Mouse (Mus musculus) E14TG2a.4 (cell line): ENCODE results near the gene Hip1.

Source experiments
- CTCF ChIP-seq: conservative IDR thresholded peaks from 2 replicates; pipeline ENCODE4 v1.5.1; 2014; ENCODE audit warnings: low read length
- NANOG ChIP-seq: IDR thresholded peaks from 2 replicates; pipeline ENCODE4 v1.6.1; 2014; ENCODE audit warnings: borderline replicate concordance, low read length, mixed read lengths
- POU5F1 ChIP-seq: IDR thresholded peaks from 2 replicates; pipeline ENCODE4 v1.6.1; 2014; ENCODE audit warnings: low read length, borderline replicate concordance

- TF ChIP-seq CTCF (no peak), NANOG (no peak), POU5F1 (no peak)
Measured at GRCm38 (mm10) chr5:135547990-135548389, 3.1 kb upstream of the Hip1 start.
